Mouse (Mus musculus): Measurements from ENCODE around the gene Jmjd1c. TPM values are rescaled to one million over a fixed set of nuclear protein-coding genes. Genes with fewer than 3 reads are reported as not detected.

Gene Jmjd1c
- total RNA-seq, 1 experiment from 2014 or later: 60.0 TPM

- no peak for DNase-seq
These were observed 97.2 kb downstream of the Jmjd1c start for GRCm38 (mm10) chr10:67193003-67193652.

- DNase-seq: no peak
These were observed 98.1 kb downstream of the Jmjd1c start for GRCm38 (mm10) chr10:67194046-67194445.

- DNase-seq: no peak
These were observed 99.7 kb downstream of the Jmjd1c start for GRCm38 (mm10) chr10:67195671-67196070.

GRCm38 (mm10) chr10:67197186-67197585, 101.3 kb downstream of the Jmjd1c start:
- DNase-seq: no peak

GRCm38 (mm10) chr10:67197829-67198228, 101.9 kb downstream of the Jmjd1c start:
- DNase-seq: no peak

- no peak for DNase-seq
These were observed 105.8 kb downstream of the Jmjd1c start for GRCm38 (mm10) chr10:67201769-67202168.

GRCm38 (mm10) chr10:67202470-67202869, 106.5 kb downstream of the Jmjd1c start:
- DNase-seq: no peak

- DNase-seq: no peak
These were observed 108.9 kb downstream of the Jmjd1c start for GRCm38 (mm10) chr10:67204652-67205407.

- DNase-seq: no peak
These were observed 112.0 kb downstream of the Jmjd1c start for GRCm38 (mm10) chr10:67207931-67208330.

- DNase-seq: no peak
These were observed 114.2 kb downstream of the Jmjd1c start for GRCm38 (mm10) chr10:67209916-67210675.

GRCm38 (mm10) chr10:67212031-67212430, 116.1 kb downstream of the Jmjd1c start:
- no peak for DNase-seq

GRCm38 (mm10) chr10:67213720-67214119, 117.8 kb downstream of the Jmjd1c start:
- no peak for DNase-seq

- no peak for DNase-seq
These were observed 119.2 kb downstream of the Jmjd1c start for GRCm38 (mm10) chr10:67215133-67215532.

- DNase-seq: no peak
These were observed 120.9 kb downstream of the Jmjd1c start for GRCm38 (mm10) chr10:67216872-67217271.

- DNase-seq: no peak
These were observed 123.1 kb downstream of the Jmjd1c start for GRCm38 (mm10) chr10:67218873-67219565.

- DNase-seq: no peak
These were observed 124.3 kb downstream of the Jmjd1c start for GRCm38 (mm10) chr10:67220251-67220650.

- no peak for DNase-seq
These were observed 125.4 kb downstream of the Jmjd1c start for GRCm38 (mm10) chr10:67221284-67221683.

GRCm38 (mm10) chr10:67223942-67224341, 128.0 kb downstream of the Jmjd1c start:
- DNase-seq: no peak

- DNase-seq: no peak
These were observed 129.6 kb downstream of the Jmjd1c start for GRCm38 (mm10) chr10:67225528-67225927.

- peak; percentile 14 for DNase-seq
These were observed 130.2 kb downstream of the Jmjd1c start for GRCm38 (mm10) chr10:67226109-67226508.

GRCm38 (mm10) chr10:67226543-67226942, 130.6 kb downstream of the Jmjd1c start:
- DNase-seq: no peak

GRCm38 (mm10) chr10:67230439-67230838, 134.5 kb downstream of the Jmjd1c start:
- DNase-seq: no peak

Measured in adrenal gland, postnatal 25 days (tissue).